Mouse (Mus musculus): ENCODE measurements around the gene Gbf1. TPM values are rescaled to one million over a fixed set of nuclear protein-coding genes. Genes with fewer than 3 reads are reported as not detected.

Gbf1 gene
- polyA plus RNA-seq, 1 experiment, result 51.5 TPM

DNA sequence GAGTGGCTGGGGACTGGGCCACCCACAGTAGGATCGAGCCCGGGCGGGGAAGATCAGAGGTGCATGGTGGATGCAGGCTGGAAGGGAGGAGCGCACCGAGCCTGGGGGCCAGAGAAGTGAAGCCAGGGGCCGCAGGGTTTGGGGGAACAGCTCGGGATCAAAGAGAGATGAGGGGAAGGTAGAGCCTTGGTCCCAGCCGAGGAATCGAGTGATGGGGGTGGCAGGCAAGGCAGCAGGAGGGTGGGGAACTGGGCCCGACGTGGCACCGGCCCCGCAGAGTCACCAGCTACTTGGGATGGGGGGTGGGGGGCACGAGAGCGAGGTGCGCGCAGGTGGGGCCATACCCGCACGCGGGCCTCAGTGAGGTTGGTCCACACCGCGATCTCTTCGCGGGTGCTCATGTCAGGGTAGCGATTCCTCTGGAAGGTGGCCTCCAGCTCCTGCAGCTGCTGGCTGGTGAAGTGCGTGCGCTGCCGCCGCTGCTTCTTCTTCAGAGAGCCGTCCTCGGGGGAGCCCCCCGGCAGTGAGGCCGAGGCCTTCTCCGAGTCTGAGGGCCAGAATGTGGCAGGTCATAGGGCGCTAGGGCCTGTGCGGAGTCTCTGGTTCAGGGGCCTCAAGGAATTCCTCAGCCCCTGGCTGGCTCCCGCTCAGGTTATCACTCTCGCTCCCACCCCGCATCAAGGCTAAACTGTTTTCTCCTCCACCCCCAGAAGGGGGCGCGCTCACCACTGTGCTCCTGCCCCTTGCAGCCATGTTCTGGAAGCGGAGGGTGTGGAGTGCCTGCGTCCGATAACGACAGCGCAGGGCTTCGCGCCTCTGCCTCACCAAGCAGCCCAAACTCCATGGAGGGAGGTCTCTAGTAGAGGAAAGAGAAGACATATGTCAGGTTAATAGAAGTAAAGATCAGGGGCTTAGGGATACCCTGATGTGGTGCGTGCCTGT lies 15.4 kb upstream of the Gbf1 start:
- Histone ChIP-seq H3K36me3 (ENCODE audit: control insufficient read depth, insufficient read depth, low read length, poor library complexity, severe bottlenecking) (no peaks in the 10 kb centered on the region), H3K4me3 (ENCODE audit: low read depth, low read length) (peak overlapping the region; percentile 56), H3K9ac (ENCODE audit: low read depth, poor library complexity, severe bottlenecking) (peak overlapping the region; percentile 47), H3K27ac (ENCODE audit: insufficient read depth, low read length) (no peak overlapping the region), H3K4me1 (ENCODE audit: control insufficient read depth, insufficient read depth, low read length) (no peaks in the 10 kb centered on the region), H3K9me3 (replicated peaks; ENCODE audit: control insufficient read depth, insufficient read depth, low read length, poor library complexity, severe bottlenecking) (no peaks in the 10 kb centered on the region), H3K27me3 (ENCODE audit: control insufficient read depth, insufficient read depth, low read length, poor library complexity, severe bottlenecking) (no peaks in the 10 kb centered on the region; the same call in 1 of the 2 replicates)
- TF ChIP-seq CTCF (IDR thresholded peaks at IDR 0.05; ENCODE audit: low read depth, low read length), result peak; percentile 96
- TF ChIP-seq EP300 (IDR thresholded peaks at IDR 0.05; ENCODE audit: insufficient read depth, low read depth, low read length), result 0 out of 2 replicates have a peak, but pooled peaks have one; percentile 27
- no peak for TF ChIP-seq POLR2A (IDR thresholded peaks at IDR 0.05; ENCODE audit: insufficient read depth, low read length)

DNA sequence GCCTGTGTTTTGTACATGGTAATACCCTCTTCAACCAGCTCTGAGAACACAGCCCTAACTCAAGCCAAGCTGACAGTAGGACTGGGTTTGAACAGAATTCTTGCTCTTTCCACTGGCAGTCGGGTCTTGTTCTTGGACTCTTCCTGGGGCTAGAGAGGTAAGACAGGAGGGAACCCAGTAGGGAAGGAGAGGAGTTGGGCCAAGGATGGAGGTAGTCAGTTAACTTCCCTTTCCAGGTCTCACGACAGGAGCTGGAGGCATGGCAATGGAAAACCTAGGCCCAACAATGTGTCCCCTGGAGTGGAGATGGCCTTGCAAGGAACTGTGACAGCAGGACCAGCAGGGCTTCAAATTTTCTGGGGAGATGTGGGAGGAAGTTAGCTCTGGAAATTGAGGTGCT lies 12.0 kb upstream of the Gbf1 start:
- Histone ChIP-seq H3K27me3 (ENCODE audit: control insufficient read depth, insufficient read depth, low read length, poor library complexity, severe bottlenecking) (no peaks in the 10 kb centered on the region; the same call in 1 of the 2 replicates), H3K4me1 (ENCODE audit: control insufficient read depth, insufficient read depth, low read length) (no peaks in the 10 kb centered on the region), H3K9ac (ENCODE audit: low read depth, poor library complexity, severe bottlenecking) (no peak overlapping the region), H3K4me3 (ENCODE audit: low read depth, low read length) (no peak overlapping the region), H3K36me3 (ENCODE audit: control insufficient read depth, insufficient read depth, low read length, poor library complexity, severe bottlenecking) (no peaks in the 10 kb centered on the region), H3K27ac (ENCODE audit: insufficient read depth, low read length) (no peak overlapping the region), H3K9me3 (replicated peaks; ENCODE audit: control insufficient read depth, insufficient read depth, low read length, poor library complexity, severe bottlenecking) (no peaks in the 10 kb centered on the region)
- no peak for TF ChIP-seq EP300 (IDR thresholded peaks at IDR 0.05; ENCODE audit: insufficient read depth, low read depth, low read length)
- no peak for TF ChIP-seq POLR2A (IDR thresholded peaks at IDR 0.05; ENCODE audit: insufficient read depth, low read length)
- no peak for TF ChIP-seq CTCF (IDR thresholded peaks at IDR 0.05; ENCODE audit: low read depth, low read length)

DNA sequence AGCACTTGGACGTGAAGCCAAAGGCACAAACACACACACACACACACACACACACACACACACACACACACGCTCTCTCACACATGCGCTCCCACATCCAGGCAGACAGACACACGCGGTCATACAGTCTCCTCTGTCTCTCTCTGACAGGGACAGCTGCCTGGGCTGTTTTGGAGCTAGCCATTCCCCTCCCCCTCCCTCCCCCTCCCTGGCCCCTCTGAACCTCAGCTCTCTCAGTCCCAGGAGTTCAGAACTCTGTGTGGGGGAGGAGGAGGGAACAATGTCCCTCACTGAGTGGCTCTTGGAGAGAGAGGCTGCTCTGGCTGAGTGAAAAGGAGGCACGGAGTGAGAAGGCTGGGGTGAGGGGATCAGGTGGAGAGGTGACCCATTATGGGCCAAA lies 11.2 kb upstream of the Gbf1 start:
- Histone ChIP-seq H3K27me3 (ENCODE audit: control insufficient read depth, insufficient read depth, low read length, poor library complexity, severe bottlenecking) (no peaks in the 10 kb centered on the region; the same call in 1 of the 2 replicates), H3K9ac (ENCODE audit: low read depth, poor library complexity, severe bottlenecking) (no peak overlapping the region), H3K27ac (ENCODE audit: insufficient read depth, low read length) (no peak overlapping the region), H3K9me3 (replicated peaks; ENCODE audit: control insufficient read depth, insufficient read depth, low read length, poor library complexity, severe bottlenecking) (no peaks in the 10 kb centered on the region), H3K4me3 (ENCODE audit: low read depth, low read length) (no peak overlapping the region), H3K4me1 (ENCODE audit: control insufficient read depth, insufficient read depth, low read length) (no peaks in the 10 kb centered on the region), H3K36me3 (ENCODE audit: control insufficient read depth, insufficient read depth, low read length, poor library complexity, severe bottlenecking) (no peaks in the 10 kb centered on the region)
- TF ChIP-seq CTCF (IDR thresholded peaks at IDR 0.05; ENCODE audit: low read depth, low read length), result no peak
- no peak for TF ChIP-seq POLR2A (IDR thresholded peaks at IDR 0.05; ENCODE audit: insufficient read depth, low read length)
- no peak for TF ChIP-seq EP300 (IDR thresholded peaks at IDR 0.05; ENCODE audit: insufficient read depth, low read depth, low read length)

DNA sequence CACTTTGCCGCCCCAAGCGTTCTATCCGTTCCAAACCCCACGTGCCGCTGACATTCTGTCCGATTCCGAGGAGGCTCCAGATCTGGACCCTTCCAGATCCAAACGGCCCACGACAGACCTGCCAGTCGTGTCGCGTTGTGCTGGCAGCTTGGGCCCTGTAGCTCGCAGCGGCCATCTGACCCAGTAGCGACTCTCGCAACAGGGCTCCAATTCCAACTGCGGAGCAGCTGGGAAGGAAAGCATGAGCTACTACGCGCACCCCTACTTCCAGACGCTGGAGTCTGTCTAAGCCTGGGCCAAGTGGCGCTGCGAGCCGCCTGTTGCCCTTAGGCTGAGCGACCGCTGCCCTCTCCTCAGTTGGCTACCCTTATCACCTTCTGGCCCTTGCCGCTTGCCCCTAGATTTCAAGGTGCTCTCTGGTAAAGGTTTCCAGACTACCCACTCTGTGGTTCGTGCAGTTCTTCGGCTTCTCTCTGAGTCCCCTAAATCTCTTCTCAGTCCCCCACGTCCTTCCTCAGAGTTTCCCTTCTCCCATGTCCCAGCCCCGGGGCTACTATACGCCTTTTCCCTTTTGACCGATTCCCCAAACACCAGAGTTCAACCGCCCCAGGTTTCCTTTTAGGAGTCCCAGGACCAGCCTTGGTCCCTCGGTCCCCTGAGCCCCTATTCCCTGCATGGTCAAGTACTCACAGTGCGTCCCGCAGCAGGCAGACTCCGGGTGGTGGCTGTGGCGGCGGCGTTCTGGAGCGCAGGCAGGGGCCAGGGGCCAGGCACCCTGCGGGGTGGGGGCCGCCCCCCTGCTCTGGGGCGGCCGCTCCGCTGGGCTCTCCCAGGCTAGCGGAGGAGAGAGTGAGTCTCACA lies 4.6 kb upstream of the Gbf1 start, which contains the start of gene Pitx3:
Gene Pitx3 (minus strand): TSS at position 816 of the 861 bp plus-strand sequence.
- TF ChIP-seq EP300 (IDR thresholded peaks at IDR 0.05; ENCODE audit: insufficient read depth, low read depth, low read length) (no peak), CTCF (IDR thresholded peaks at IDR 0.05; ENCODE audit: low read depth, low read length) (no peak), POLR2A (IDR thresholded peaks at IDR 0.05; ENCODE audit: insufficient read depth, low read length) (no peak)
- Histone ChIP-seq H3K9me3 (replicated peaks; ENCODE audit: control insufficient read depth, insufficient read depth, low read length, poor library complexity, severe bottlenecking) (no peaks in the 10 kb centered on the region), H3K9ac (ENCODE audit: low read depth, poor library complexity, severe bottlenecking) (peak within 1 kb of the TSS; percentile 43), H3K36me3 (ENCODE audit: control insufficient read depth, insufficient read depth, low read length, poor library complexity, severe bottlenecking) (no peaks in the 10 kb centered on the region), H3K4me3 (ENCODE audit: low read depth, low read length) (peak within 1 kb of the TSS; percentile 69), H3K27me3 (ENCODE audit: control insufficient read depth, insufficient read depth, low read length, poor library complexity, severe bottlenecking) (peaks cover 12% of the 10 kb centered on the region), H3K27ac (ENCODE audit: insufficient read depth, low read length) (no peak within 1 kb of the TSS), H3K4me1 (ENCODE audit: control insufficient read depth, insufficient read depth, low read length) (no peaks in the 10 kb centered on the region)

DNA sequence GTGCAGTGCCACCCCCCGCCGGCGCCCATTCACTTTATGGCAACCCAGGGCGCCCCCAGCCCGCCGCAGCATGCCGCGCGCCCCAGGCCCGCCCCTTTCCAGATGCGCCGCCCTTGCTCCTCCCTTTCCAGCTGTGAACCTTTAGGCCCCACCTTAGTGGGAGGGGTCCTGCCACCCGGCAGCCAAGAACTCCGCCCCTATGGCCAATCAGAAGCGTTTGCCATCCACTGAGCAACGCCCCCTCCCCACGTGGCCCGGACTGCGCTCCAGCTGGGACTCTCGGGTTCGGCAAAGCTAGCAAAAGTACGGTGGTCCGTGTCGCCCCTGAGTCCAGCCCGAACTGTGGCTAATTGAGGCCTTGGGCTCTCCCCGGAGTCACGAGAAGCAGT lies 3.9 kb upstream of the Gbf1 start:
- Histone ChIP-seq H3K36me3 (ENCODE audit: control insufficient read depth, insufficient read depth, low read length, poor library complexity, severe bottlenecking) (no peaks in the 10 kb centered on the region), H3K4me3 (ENCODE audit: low read depth, low read length) (peak overlapping the region; percentile 69), H3K27me3 (ENCODE audit: control insufficient read depth, insufficient read depth, low read length, poor library complexity, severe bottlenecking) (peaks cover 12% of the 10 kb centered on the region), H3K4me1 (ENCODE audit: control insufficient read depth, insufficient read depth, low read length) (no peaks in the 10 kb centered on the region), H3K9me3 (replicated peaks; ENCODE audit: control insufficient read depth, insufficient read depth, low read length, poor library complexity, severe bottlenecking) (no peaks in the 10 kb centered on the region), H3K9ac (ENCODE audit: low read depth, poor library complexity, severe bottlenecking) (peak overlapping the region; percentile 43), H3K27ac (ENCODE audit: insufficient read depth, low read length) (no peak overlapping the region)
- no peak for TF ChIP-seq CTCF (IDR thresholded peaks at IDR 0.05; ENCODE audit: low read depth, low read length)
- no peak for TF ChIP-seq EP300 (IDR thresholded peaks at IDR 0.05; ENCODE audit: insufficient read depth, low read depth, low read length)
- TF ChIP-seq POLR2A (IDR thresholded peaks at IDR 0.05; ENCODE audit: insufficient read depth, low read length), result no peak

Data from ES-Bruce4 (cell line).